Comparison of ENCODE assay signal across 8 mouse cellular contexts in genomic region chr11:101118105-101118504, GRCm38 (mm10). TPM values are rescaled to one million over a fixed set of nuclear protein-coding genes. Genes with fewer than 3 reads are reported as not detected.
DNase-seq lines count a peak whose midpoint lies in the region; ATAC-seq and TF ChIP-seq lines count a peak whose summit lies in the region.

No protein-coding gene starts in this region.

- no peak for ATAC-seq in embryonic facial prominence, embryonic 13.5 days (ENCODE audit: insufficient number of reproducible peaks, insufficient read depth, low FRiP score, low TSS enrichment, low read depth)
- ATAC-seq in intestine, embryonic 15.5 days = no peak
- ATAC-seq in neural tube, embryonic 13.5 days (ENCODE audit: low read depth) = no peak

- peak overlapping the region; percentile 95 for H3K4me2 ChIP-seq in embryonic facial prominence, embryonic 13.5 days
- H3K4me2 ChIP-seq in intestine, embryonic 15.5 days (replicated peaks) = peak overlapping the region; percentile 86
- peak overlapping the region; percentile 93 for H3K4me2 ChIP-seq in neural tube, embryonic 13.5 days

- H3K36me3 ChIP-seq in embryonic facial prominence, embryonic 13.5 days = peaks cover 21% of the 10 kb centered on the region
- H3K36me3 ChIP-seq in intestine, embryonic 15.5 days = 0 out of 2 replicates have a peak, but pooled peaks cover 6% of the 10 kb centered on the region
- peaks cover 17% of the 10 kb centered on the region for H3K36me3 ChIP-seq in neural tube, embryonic 13.5 days

- no peak for TF ChIP-seq POLR2A in lung, adult 2 months (IDR thresholded peaks at IDR 0.05; ENCODE audit: borderline replicate concordance, extremely low read depth, low read depth, low read length)

- TF ChIP-seq CTCF in lung, adult 2 months (IDR thresholded peaks at IDR 0.05; ENCODE audit: insufficient read depth, low read length) = no peak

- H3K27ac ChIP-seq in embryonic facial prominence, embryonic 13.5 days = no peak overlapping the region
- H3K27ac ChIP-seq in intestine, embryonic 15.5 days = no peak overlapping the region
- H3K27ac ChIP-seq in neural tube, embryonic 13.5 days (replicated peaks) = no peak overlapping the region

- DNase-seq in lung, adult 2 months = no peak
- no peak for DNase-seq in lung, postnatal 4 days
- no peak for DNase-seq in cerebellum, postnatal 10 days
- DNase-seq in left cerebral cortex, adult 18-20 months (ENCODE audit: low spot score in 2 of 2) = no peak
- DNase-seq in right cerebral cortex, adult 2 months (ENCODE audit: low spot score in 2 of 2) = no peak

- peak overlapping the region; percentile 25 for H3K4me3 ChIP-seq in lung, adult 2 months (replicated peaks; ENCODE audit: extremely low read depth, low read depth, low read length)
- peak overlapping the region; percentile 98 for H3K4me3 ChIP-seq in embryonic facial prominence, embryonic 13.5 days
- H3K4me3 ChIP-seq in intestine, embryonic 15.5 days (replicated peaks) = peak overlapping the region; percentile 95
- peak overlapping the region; percentile 81 for H3K4me3 ChIP-seq in neural tube, embryonic 13.5 days

- peaks cover 7% of the 10 kb centered on the region for H3K4me1 ChIP-seq in lung, adult 2 months (ENCODE audit: control insufficient read depth, insufficient read depth, low read length)
- H3K4me1 ChIP-seq in embryonic facial prominence, embryonic 13.5 days = peaks cover 28% of the 10 kb centered on the region
- H3K4me1 ChIP-seq in intestine, embryonic 15.5 days (replicated peaks) = peaks cover 18% of the 10 kb centered on the region
- peaks cover 65% of the 10 kb centered on the region for H3K4me1 ChIP-seq in neural tube, embryonic 13.5 days (replicated peaks)

- no peaks in the 10 kb centered on the region for H3K9me3 ChIP-seq in embryonic facial prominence, embryonic 13.5 days
- no peaks in the 10 kb centered on the region for H3K9me3 ChIP-seq in intestine, embryonic 15.5 days
- H3K9me3 ChIP-seq in neural tube, embryonic 13.5 days = 0 out of 2 replicates have a peak, but pooled peaks cover 2% of the 10 kb centered on the region

- peak overlapping the region; percentile 96 for H3K9ac ChIP-seq in embryonic facial prominence, embryonic 13.5 days
- H3K9ac ChIP-seq in intestine, embryonic 15.5 days = 0 out of 2 replicates have a peak overlapping the region, but pooled peaks have one; percentile 95
- H3K9ac ChIP-seq in neural tube, embryonic 13.5 days = peak overlapping the region; percentile 96

- whole genome bisulfite sequencing in lung, adult 2 months = 7% methylated on average over 4 of the region's 4 CpGs
- WGBS in embryonic facial prominence, embryonic 13.5 days = 35% methylated on average over 4 of the region's 4 CpGs
- WGBS in intestine, embryonic 15.5 days = 17% methylated on average over 4 of the region's 4 CpGs
- WGBS in neural tube, embryonic 13.5 days = 51% methylated on average over 4 of the region's 4 CpGs

- H3K27me3 ChIP-seq in embryonic facial prominence, embryonic 13.5 days = no peaks in the 10 kb centered on the region
- H3K27me3 ChIP-seq in intestine, embryonic 15.5 days (replicated peaks) = no peaks in the 10 kb centered on the region
- no peaks in the 10 kb centered on the region for H3K27me3 ChIP-seq in neural tube, embryonic 13.5 days

RNA-seq across cellular contexts. Expression of gene Retreg3, which starts 1.6 kb away (rescaled TPM):
- 47.6 and 58.8 TPM in 2 replicates for polyA plus RNA-seq in lung, adult 2 months (2012; rRNA removed)
- polyA plus RNA-seq in embryonic facial prominence, embryonic 13.5 days (2015; fragmentation: Nextera tagmentation; extraction: Ambion mirVana) = 19.2 and 21.4 TPM in 2 replicates
- 17.0 and 17.2 TPM in 2 replicates for polyA plus RNA-seq in intestine, embryonic 15.5 days (2015; fragmentation: Nextera tagmentation; extraction: Ambion mirVana)
- polyA plus RNA-seq in neural tube, embryonic 13.5 days (2015; fragmentation: Nextera tagmentation; extraction: Ambion mirVana) = 25.8 and 26.1 TPM in 2 replicates
- 10 to 100 TPM; 53.9 to 57.8 TPM for total RNA-seq in left cerebral cortex, adult 18-20 months (2021)

RNA-seq across cellular contexts. Expression of gene Tubg1, which starts 1.6 kb away (rescaled TPM):
- 10.7 and 14.4 TPM in 2 replicates for polyA plus RNA-seq in lung, adult 2 months (2012; rRNA removed)
- polyA plus RNA-seq in embryonic facial prominence, embryonic 13.5 days (2015; fragmentation: Nextera tagmentation; extraction: Ambion mirVana) = 69.7 and 77.2 TPM in 2 replicates
- 58.7 and 59.2 TPM in 2 replicates for polyA plus RNA-seq in intestine, embryonic 15.5 days (2015; fragmentation: Nextera tagmentation; extraction: Ambion mirVana)
- polyA plus RNA-seq in neural tube, embryonic 13.5 days (2015; fragmentation: Nextera tagmentation; extraction: Ambion mirVana) = 77.7 and 78.9 TPM in 2 replicates
- total RNA-seq in left cerebral cortex, adult 18-20 months (2021) = 10 to 100 TPM; 44.5 to 53.3 TPM

RNA-seq across cellular contexts. Expression of gene Psmc3ip, which starts 22.9 kb away (rescaled TPM):
- 1.5 and 2.1 TPM in 2 replicates for polyA plus RNA-seq in lung, adult 2 months (2012; rRNA removed)
- polyA plus RNA-seq in embryonic facial prominence, embryonic 13.5 days (2015; fragmentation: Nextera tagmentation; extraction: Ambion mirVana) = 43.5 and 46.1 TPM in 2 replicates
- 22.6 and 23.4 TPM in 2 replicates for polyA plus RNA-seq in intestine, embryonic 15.5 days (2015; fragmentation: Nextera tagmentation; extraction: Ambion mirVana)
- polyA plus RNA-seq in neural tube, embryonic 13.5 days (2015; fragmentation: Nextera tagmentation; extraction: Ambion mirVana) = 20.5 and 23.7 TPM in 2 replicates
- total RNA-seq in left cerebral cortex, adult 18-20 months (2021) = 1 to 10 TPM; 3.0 to 3.6 TPM

RNA-seq across cellular contexts. Expression of gene Mlx, which starts 31.0 kb away (rescaled TPM):
- 25.5 and 47.0 TPM in 2 replicates for polyA plus RNA-seq in lung, adult 2 months (2012; rRNA removed)
- 46.8 and 50.9 TPM in 2 replicates for polyA plus RNA-seq in embryonic facial prominence, embryonic 13.5 days (2015; fragmentation: Nextera tagmentation; extraction: Ambion mirVana)
- 65.0 and 65.4 TPM in 2 replicates for polyA plus RNA-seq in intestine, embryonic 15.5 days (2015; fragmentation: Nextera tagmentation; extraction: Ambion mirVana)
- polyA plus RNA-seq in neural tube, embryonic 13.5 days (2015; fragmentation: Nextera tagmentation; extraction: Ambion mirVana) = 87.3 and 96.9 TPM in 2 replicates
- total RNA-seq in left cerebral cortex, adult 18-20 months (2021) = 10 to 100 TPM; 39.5 to 46.6 TPM

RNA-seq across cellular contexts. Expression of gene Coasy, which starts 35.7 kb away (rescaled TPM):
- polyA plus RNA-seq in lung, adult 2 months (2012; rRNA removed) = 40.2 and 43.9 TPM in 2 replicates
- 40.8 and 43.8 TPM in 2 replicates for polyA plus RNA-seq in embryonic facial prominence, embryonic 13.5 days (2015; fragmentation: Nextera tagmentation; extraction: Ambion mirVana)
- polyA plus RNA-seq in intestine, embryonic 15.5 days (2015; fragmentation: Nextera tagmentation; extraction: Ambion mirVana) = 41.8 and 43.9 TPM in 2 replicates
- 39.9 and 45.5 TPM in 2 replicates for polyA plus RNA-seq in neural tube, embryonic 13.5 days (2015; fragmentation: Nextera tagmentation; extraction: Ambion mirVana)
- 10 to 100 TPM; 22.5 to 24.6 TPM for total RNA-seq in left cerebral cortex, adult 18-20 months (2021)

Comparison
In these comparisons a context has a peak if more than half of its experiments do, and no peak if none do; other contexts are left out.
1. H3K4me3 ChIP-seq: peak in every context shown above with its lines; median percentile 98 in embryonic facial prominence, embryonic 13.5 days; 95 in intestine, embryonic 15.5 days; 81 in neural tube, embryonic 13.5 days; 25 in lung, adult 2 months.